Mouse (Mus musculus) kidney, adult 9 months (tissue): ENCODE data around the gene Podn.
A peak's percentile ranks its signal among the peaks of the same experiment; 100 is the strongest.

Experiments
- DNase-seq: peaks from one replicate; pipeline ENCODE4 v3.0.0; 2022

The Podn gene

GRCm38 (mm10) chr4:108037027-108037426 is 59.2 kb downstream of the Podn start:
- no peak for DNase-seq

GRCm38 (mm10) chr4:108033041-108033764 is 63.0 kb downstream of the Podn start:
- no peak for DNase-seq

GRCm38 (mm10) chr4:108032352-108032849 is 63.8 kb downstream of the Podn start:
- peak; percentile 29 for DNase-seq

- peak; percentile 47 for DNase-seq
Observed at GRCm38 (mm10) chr4:108031502-108032351, 64.5 kb downstream of the Podn start.

GRCm38 (mm10) chr4:108030888-108031501 is 65.2 kb downstream of the Podn start:
- DNase-seq = no peak

GRCm38 (mm10) chr4:108026193-108026592 is 70.1 kb downstream of the Podn start:
- no peak for DNase-seq

GRCm38 (mm10) chr4:108025269-108025668 is 71.0 kb downstream of the Podn start:
- DNase-seq = peak; percentile 82

GRCm38 (mm10) chr4:108024641-108025040 is 71.6 kb downstream of the Podn start:
- peak; percentile 80 for DNase-seq

- peak; percentile 40 for DNase-seq
Observed at GRCm38 (mm10) chr4:108023186-108023585, 73.1 kb downstream of the Podn start.

- DNase-seq = no peak
Observed at GRCm38 (mm10) chr4:108020178-108020577, 76.1 kb downstream of the Podn start.

GRCm38 (mm10) chr4:108018961-108019921 is 77.0 kb downstream of the Podn start:
- DNase-seq = no peak

- no peak for DNase-seq
Observed at GRCm38 (mm10) chr4:108018241-108018923, 77.9 kb downstream of the Podn start.

GRCm38 (mm10) chr4:108017839-108018238 is 78.4 kb downstream of the Podn start:
- DNase-seq = no peak

- no peak for DNase-seq
Observed at GRCm38 (mm10) chr4:108016321-108016720, 79.9 kb downstream of the Podn start.

- peak; percentile 72 for DNase-seq
Observed at GRCm38 (mm10) chr4:108015067-108015765, 81.0 kb downstream of the Podn start.

GRCm38 (mm10) chr4:108014466-108014865 is 81.8 kb downstream of the Podn start:
- DNase-seq = no peak

- DNase-seq = no peak
Observed at GRCm38 (mm10) chr4:108008541-108008940, 87.7 kb downstream of the Podn start.

GRCm38 (mm10) chr4:108007532-108008103 is 88.6 kb downstream of the Podn start:
- DNase-seq = no peak

GRCm38 (mm10) chr4:108005328-108005727 is 90.9 kb downstream of the Podn start:
- no peak for DNase-seq

- no peak for DNase-seq
Observed at GRCm38 (mm10) chr4:107999380-107999779, 96.9 kb downstream of the Podn start.
